Mouse (Mus musculus) testis, adult 2 months (tissue): ENCODE measurements around the gene Clec16a.

ENCODE experiments used
- CTCF ChIP-seq: fragments of 200-500 bp; IDR thresholded peaks from 2 replicates; pipeline ENCODE4 v1.5.1; 2012; ENCODE audit warnings: low read depth, mild to moderate bottlenecking, inconsistent platforms, low read length, moderate library complexity; ENCODE audit not compliant: control insufficient read depth, insufficient read depth, insufficient replicate concordance
- POLR2A ChIP-seq: fragments of 200-500 bp; IDR thresholded peaks from 2 replicates; pipeline ENCODE4 v1.6.1; 2012; ENCODE audit warnings: low read depth, mild to moderate bottlenecking, inconsistent platforms, low read length, moderate library complexity; ENCODE audit not compliant: control insufficient read depth

- no peak for TF ChIP-seq CTCF
- no peak for TF ChIP-seq POLR2A
Observed at GRCm38 (mm10) chr16:10693424-10693823, 148.3 kb downstream of the Clec16a start.
